Mouse (Mus musculus) urinary bladder, adult 2 months (tissue): ENCODE data around the gene Eef1akmt2. TPM values are rescaled to one million over a fixed set of nuclear protein-coding genes. Genes with fewer than 3 reads are reported as not detected.

Experiments used
- DNase-seq: peaks from one replicate; pipeline ENCODE4 v3.0.0; 2022; ENCODE audit warnings: low spot score
- polyA plus RNA-seq: library from polyadenylated mRNA; depleted of rRNA; stranded (reverse); fragments of >200 nt; gene quantifications from 2 replicates; pipeline ENCODE4 v1.2.3, GENCODE M21; 2012; rRNA removed

Eef1akmt2 gene
- polyA plus RNA-seq, 1 experiment, result 34.9 TPM

DNA sequence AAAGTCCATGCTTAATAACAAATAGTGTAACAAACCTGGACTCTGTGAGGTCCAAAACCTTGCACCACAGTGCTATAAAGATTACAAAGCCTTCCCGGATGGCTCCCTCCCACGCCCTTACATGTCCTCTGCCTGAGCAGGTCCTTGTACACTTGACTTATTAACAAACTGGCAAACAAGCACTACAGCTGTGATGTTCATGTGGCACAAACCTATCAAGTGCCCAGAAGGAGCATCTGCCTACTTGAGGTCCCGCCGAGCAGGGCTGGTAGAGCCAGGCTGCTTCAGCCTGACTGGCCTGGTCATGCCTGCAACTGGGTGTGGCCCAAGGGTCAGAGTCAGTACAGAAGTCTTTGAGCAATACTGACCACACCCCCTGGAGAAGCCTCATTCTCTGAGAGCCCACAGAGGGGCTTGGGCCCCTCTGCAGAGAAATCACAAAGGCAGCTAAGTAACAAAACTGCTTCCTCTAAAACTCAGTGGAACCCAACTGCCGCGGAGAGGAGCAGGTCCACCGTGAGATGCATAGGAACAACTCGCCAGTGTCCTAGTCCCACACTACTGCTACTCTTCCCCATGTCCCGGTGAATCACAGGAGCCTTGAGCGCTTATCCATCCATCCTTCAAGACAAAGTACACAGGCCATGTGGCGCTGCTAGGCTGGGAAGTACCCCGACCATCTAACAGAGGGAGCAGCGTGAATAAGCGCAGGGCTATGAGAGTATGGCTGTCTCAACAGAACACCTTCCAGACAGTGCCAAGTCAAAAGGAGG, 61.8 kb downstream of the Eef1akmt2 start:
- DNase-seq, result no peak

DNA sequence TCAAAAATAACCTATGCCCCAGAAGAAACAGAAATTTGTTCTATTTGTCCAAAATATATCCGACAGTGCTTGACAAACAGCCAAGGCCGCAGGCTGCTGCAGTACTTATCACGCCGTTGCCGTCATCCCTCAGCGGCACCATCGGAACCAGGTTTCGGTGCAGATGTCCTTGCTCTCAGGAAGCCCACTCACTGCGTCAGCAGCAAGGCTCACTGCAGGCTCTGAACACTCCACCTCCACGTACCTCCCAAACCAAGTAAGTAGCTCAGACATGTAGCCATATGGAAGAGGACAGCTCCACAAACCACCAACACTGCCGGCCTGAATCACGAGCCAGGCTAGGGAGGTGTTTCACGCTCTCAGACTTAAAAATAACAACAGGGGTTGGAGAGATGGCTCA, 63.6 kb downstream of the Eef1akmt2 start:
- no peak for DNase-seq

DNA sequence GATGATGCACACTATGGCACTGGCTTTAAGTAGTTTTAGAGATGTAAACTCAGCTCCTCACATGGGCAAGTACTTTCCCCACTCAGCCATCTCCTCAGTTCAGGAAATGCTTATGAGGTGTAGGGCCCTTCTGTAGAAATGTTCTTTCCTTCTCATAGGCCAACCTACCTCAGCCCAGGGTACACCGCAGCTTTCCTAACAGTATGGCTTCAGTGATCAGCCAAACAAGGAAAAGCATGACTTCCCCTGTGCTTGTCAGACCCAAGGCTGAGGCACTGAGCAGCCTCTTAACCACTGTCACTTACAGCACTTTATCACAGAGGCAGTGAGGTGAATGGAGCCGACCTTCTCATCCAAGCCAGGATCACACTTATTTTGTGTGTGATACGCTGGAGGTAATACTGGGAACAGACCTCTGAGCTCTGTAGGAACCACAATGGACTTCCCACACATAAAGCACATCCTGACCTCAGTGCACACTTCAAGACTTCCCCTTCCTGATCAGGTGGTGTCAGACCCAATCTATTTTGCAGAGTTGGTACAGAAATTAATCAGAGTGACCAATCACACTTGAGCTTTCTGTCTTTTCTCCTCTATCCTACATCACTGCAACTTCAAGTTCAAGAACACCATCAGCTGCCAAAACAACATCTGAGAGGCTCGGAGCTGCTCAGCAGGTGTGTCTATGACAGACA, 64.8 kb downstream of the Eef1akmt2 start:
- DNase-seq, result no peak

DNA sequence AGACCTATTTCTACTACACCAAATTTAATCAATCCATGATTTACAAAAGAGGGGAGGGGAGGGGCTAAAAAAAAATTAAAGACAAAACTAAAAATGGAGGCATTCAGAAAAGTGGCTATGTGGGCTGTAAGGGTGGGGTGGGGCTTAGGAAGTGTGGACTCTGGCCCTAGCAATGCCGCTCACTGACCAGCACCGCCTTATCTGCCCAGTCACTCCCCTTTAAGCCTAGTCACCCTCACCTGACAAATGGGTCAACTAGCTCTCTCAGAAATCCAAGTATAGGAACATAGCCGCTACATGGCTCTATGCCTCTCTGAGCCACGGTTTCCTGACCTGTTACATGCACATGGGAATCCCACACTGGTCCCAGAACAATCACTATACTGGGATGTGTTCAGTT, 65.5 kb downstream of the Eef1akmt2 start:
- DNase-seq, result no peak

DNA sequence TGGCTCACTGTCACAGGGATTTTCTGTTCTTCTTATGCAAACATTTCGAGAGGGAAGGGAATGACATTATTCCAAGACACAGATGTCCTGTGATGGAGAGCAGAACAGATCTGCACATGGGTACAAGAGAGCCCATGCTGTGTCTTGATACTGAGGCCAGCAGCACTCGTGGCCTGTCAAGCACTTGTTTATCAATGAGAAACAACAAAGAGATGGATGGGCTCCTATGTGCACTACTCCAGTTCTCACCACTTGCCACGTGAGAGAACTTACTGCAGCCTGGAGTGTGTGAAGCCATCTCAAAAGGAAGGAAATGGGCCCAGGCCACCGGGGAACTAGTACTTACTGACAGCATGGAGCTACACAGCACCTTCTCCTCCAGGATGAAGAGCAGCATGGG, 66.0 kb downstream of the Eef1akmt2 start:
- DNase-seq, result no peak

DNA sequence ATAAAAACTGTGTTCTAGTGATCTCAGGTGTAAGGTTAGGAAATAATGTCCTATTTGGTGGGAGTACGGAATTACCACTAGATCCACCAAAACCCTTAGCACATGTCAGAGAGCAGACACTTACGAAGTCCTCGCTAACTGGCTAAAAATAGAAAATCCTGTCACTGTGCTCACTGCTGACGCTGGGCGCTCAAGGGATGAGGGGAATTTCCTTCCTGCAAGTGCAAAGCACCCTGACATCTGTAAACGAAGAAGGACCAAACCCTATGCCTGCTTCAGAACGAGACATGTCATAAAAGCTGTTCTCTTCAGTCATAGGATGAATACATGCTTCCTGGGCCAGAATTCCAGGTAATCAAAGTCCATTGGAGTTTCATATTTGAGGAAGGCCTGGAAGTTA, 66.5 kb downstream of the Eef1akmt2 start:
- DNase-seq, result no peak

DNA sequence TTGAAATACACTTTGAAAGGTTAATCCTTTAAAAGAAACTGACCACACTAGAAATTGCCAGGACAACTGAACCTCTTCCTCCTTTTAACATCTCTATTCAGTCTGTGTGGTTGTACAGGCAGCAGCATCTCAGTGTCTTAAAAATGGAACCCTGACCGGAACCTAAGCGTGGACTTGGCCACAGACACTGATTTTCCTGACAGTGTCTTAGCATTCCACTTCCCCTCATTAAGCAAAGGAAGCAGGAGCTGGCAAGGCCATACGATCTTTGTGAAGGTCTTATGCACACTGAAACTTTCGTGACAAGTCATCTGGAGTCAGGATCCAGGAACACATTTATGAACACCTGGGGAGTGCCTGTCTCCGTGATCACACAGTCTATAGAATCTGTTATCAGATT, 68.4 kb downstream of the Eef1akmt2 start:
- no peak for DNase-seq

DNA sequence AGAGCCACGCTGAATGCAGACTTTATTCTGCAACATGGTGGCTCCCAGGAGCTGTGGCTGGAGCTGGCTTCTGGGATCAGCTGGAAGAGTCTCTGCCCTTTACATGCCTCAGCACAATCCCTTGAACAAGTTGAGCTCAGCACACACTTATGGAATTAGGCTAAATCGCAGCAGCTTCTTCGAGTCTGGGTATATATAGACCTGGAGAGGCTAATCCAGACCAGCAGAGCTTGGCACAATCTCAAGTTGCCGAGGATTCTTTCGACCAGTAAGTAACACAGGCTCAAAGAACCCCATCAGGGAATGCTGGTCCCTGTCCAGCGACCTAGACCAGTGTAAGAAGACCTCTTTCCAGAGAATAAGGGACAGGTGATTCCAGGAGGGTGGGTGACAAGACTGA, 70.6 kb downstream of the Eef1akmt2 start:
- no peak for DNase-seq

DNA sequence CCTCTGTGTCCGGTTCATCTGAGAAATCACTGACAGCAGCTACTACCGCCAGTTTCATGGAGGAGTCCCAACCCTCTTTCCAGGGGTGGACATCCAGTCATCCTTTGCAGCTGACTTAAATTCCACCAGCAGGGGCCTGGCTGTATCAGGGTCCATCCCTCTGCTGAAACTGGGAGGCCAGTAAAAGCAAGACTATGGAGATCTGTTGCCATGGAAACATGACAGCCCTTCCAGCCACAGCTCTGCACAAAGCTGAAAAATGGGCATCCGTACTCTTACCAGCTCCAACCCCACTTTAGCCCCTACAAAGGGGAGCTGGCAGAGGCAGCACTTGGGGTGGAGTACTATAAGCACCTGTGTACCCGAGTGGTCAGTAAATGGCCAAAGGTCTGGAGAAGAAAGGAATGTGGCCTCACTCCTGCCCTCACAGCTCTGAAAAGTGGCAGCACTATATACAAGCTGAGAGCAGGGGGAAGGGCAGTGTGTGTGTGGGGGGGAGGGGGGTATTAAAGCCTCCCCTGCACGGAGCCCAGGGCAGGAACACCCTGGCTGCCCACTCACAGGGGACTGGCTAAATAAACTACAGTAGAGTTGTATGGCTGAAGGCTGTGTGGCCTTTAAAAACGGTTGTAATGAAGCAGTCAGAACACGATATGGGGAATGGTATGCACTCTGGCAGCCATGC, 71.2 kb downstream of the Eef1akmt2 start:
- no peak for DNase-seq

DNA sequence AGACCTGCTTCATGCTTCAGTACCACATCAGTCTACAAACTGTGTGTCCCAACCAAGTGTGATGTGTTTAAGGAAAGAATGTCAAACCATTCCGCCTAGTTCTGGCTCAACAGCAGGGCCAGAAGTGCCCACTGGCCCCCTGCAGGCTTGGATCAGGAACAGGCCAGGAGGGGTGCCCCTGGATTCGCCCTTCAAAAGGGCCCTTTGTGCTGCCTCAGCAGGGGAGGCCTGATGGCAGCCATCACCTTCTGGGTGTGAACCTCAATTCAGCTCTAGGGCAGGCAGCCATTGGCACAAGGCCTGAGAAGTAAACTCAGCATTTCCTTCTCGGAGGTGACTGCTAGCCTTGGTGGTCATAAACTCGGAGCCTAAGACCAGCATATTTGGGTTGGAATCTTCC, 71.9 kb downstream of the Eef1akmt2 start:
- DNase-seq, result no peak

DNA sequence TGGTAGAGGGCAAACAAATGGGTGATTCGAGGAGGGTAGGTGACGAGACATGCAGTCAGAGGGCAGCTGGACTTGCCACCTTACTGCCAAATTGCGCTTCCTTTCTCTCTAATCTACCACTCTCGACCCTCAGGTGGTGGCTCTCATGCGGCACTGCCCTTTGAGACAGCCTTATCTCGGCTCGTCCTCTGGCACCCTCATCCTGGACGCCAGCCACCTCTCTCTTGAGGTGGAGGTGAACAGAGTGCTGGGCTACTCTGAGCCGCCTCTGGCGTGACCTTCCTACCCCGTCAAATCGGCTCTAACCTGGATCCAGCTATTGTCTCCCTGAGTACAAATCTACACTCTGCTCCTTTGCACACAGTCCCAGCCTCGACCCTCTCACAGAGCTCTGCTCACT, 73.8 kb downstream of the Eef1akmt2 start:
- no peak for DNase-seq

DNA sequence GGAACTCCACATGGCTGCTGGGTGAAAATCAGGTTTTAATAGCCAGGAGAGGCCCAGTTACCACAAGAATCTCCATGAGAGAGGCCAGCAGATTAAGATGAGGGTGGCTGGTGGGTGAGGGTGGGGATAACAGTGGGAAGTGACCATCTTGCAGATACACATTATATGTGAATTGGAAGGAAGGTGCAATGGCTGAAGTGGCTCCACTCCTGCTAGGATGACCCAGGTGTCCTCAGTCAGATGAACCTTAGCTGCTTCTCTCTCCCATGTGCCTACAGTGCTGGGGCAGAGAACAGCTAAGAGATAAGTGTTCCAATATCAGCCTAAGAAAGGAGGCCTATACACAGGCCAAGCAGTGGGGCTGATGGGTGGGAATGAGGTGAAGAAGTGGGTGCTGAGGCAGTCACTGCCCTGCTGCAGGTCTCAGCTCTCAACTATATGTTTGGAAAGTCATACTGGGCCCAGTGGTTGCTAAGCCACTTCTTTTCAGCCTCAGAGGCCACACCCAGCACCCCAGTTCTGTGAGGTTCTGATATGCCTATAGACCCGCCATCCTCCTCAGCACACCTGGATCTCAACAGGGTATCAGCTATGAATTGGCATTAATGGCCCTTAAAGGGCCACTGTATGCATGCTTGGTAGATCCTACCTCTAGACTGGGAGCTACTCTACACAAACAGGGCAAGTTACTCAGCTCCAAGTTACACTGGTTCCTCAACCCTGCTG, 74.6 kb downstream of the Eef1akmt2 start:
- DNase-seq, result no peak

Other genes with a start within 250 kb of the Eef1akmt2 start
- gene Lhpp, start 242.0 kb downstream of the Eef1akmt2 start, polyA plus RNA-seq, result 21.0 and 23.7 TPM in 2 replicates
- gene Fam53b, start 38.8 kb downstream of the Eef1akmt2 start, polyA plus RNA-seq, result 11.2 and 15.8 TPM in 2 replicates
- 24.0 and 24.7 TPM in 2 replicates for gene Abraxas2, start 6.6 kb upstream of the Eef1akmt2 start, polyA plus RNA-seq
- gene Zranb1, start 78.5 kb upstream of the Eef1akmt2 start, polyA plus RNA-seq, result 22.4 and 24.2 TPM in 2 replicates